Mouse (Mus musculus) heart, adult 2 months (tissue): ENCODE results near the gene Bnipl. TPM values are rescaled to one million over a fixed set of nuclear protein-coding genes. Genes with fewer than 3 reads are reported as not detected.

Experiments used
- DNase-seq, 2 experiments: peaks; one replicate each; pipeline ENCODE4 v3.0.0; 2021
- H3K27ac ChIP-seq: fragments of 200-600 bp; 2 replicates; pipeline ENCODE4 v1.8.1; 2022
- H3K27me3 ChIP-seq: fragments of 200-500 bp; 2 replicates; pipeline ENCODE4 v1.6.1; 2012; ENCODE audit warnings: mild to moderate bottlenecking, low read length, inconsistent platforms, mixed read lengths; ENCODE audit not compliant: control insufficient read depth, insufficient read depth
- H3K36me3 ChIP-seq: fragments of 200-500 bp; 2 replicates; pipeline ENCODE4 v1.6.1; 2012; ENCODE audit warnings: low read length, inconsistent platforms; ENCODE audit not compliant: control insufficient read depth, insufficient read depth
- H3K4me1 ChIP-seq: fragments of 200-500 bp; 2 replicates; pipeline ENCODE4 v1.6.1; 2011; ENCODE audit warnings: low read length; ENCODE audit not compliant: control insufficient read depth, insufficient read depth
- H3K4me3 ChIP-seq: fragments of 200-600 bp; 2 replicates; pipeline ENCODE4 v1.8.1; 2022
- H3K79me2 ChIP-seq: fragments of 200-500 bp; replicated peaks from 2 replicates; pipeline ENCODE4 v1.6.1; 2012; ENCODE audit warnings: mild to moderate bottlenecking, inconsistent platforms, low read length, moderate library complexity, mixed read lengths; ENCODE audit not compliant: control insufficient read depth, insufficient read depth
- H3K9ac ChIP-seq: fragments of 200-500 bp; 2 replicates; pipeline ENCODE4 v1.6.1; 2012; ENCODE audit warnings: low read depth, mild to moderate bottlenecking, control low read depth, inconsistent platforms, low read length, mixed read lengths
- CTCF ChIP-seq: fragments of 200-600 bp; IDR thresholded peaks from 2 replicates; pipeline ENCODE4 v1.8.1; 2022; ENCODE audit warnings: antibody characterized with exemption, mild to moderate bottlenecking, moderate library complexity
- EP300 ChIP-seq: fragments of 200-500 bp; IDR thresholded peaks from 2 replicates; pipeline ENCODE4 v1.6.1; 2011; ENCODE audit warnings: low read depth, low read length, control low read depth; ENCODE audit not compliant: insufficient read depth
- POLR2A ChIP-seq: fragments of 200-500 bp; IDR thresholded peaks from 2 replicates; pipeline ENCODE4 v1.6.1; 2011; ENCODE audit warnings: mild to moderate bottlenecking, low read depth, low read length, control low read depth; ENCODE audit not compliant: insufficient read depth
- WGBS: fragments of 180-500 bp; shearing (Covaris S2); methylation state at CpG from one replicate; pipeline ENCODE4 v1.1.7; 2018; 5-methylcytosine and 5-hydroxymethylcytosine counted together
- intact Hi-C: fragments of 180-260 bp; cut with DNase I; formaldehyde crosslinking; loops from one replicate; pipeline ENCODE4 v1.15.1; 2025
- polyA plus RNA-seq: library from polyadenylated mRNA; depleted of rRNA; stranded (reverse); fragments of >200 nt; gene quantifications from 2 replicates; pipeline ENCODE4 v1.2.3, GENCODE M21; 2012
- total RNA-seq, 2 experiments: library from RNA; stranded (reverse); gene quantifications; 2 replicates each; pipeline ENCODE4 v1.2.3; 2021

Bnipl gene
- total and polyA plus RNA-seq, 3 experiments: 0.25 TPM; not detected in 2

DNA sequence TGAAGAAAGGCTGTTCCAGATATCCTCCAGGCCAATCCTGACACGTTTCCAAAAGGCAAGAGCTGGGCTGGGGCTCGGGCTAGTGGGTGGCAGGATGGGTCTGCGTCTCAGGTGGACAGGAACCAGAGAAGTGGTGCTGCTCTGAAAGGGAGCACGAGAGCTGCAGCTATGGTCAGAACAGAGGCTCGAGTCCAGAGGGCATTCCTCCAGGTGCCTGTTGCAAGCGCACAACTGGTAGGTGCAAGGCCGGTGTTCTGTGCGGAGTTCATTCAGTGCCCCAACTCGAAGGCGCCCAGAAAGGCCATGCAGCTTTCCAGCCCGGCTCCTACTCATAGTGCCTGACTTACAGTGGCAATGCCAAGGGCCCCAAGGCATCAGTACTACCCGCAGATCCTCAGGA, 11.0 kb downstream of the Bnipl start:
- H3K9ac ChIP-seq: no peak overlapping the region
- no peak for TF ChIP-seq POLR2A
- TF ChIP-seq EP300: no peak
- TF ChIP-seq CTCF: no peak
- intact Hi-C loops: no loop called here
- DNase-seq: no peak
- no peaks in the 10 kb centered on the region for H3K36me3 ChIP-seq
- H3K27me3 ChIP-seq: no peaks in the 10 kb centered on the region
- H3K4me3 ChIP-seq: no peak overlapping the region
- no peak overlapping the region for H3K27ac ChIP-seq
- WGBS: 83% methylated on average over 12 of the region's 12 CpGs
- H3K4me1 ChIP-seq: peaks cover 5% of the 10 kb centered on the region
- no peaks in the 10 kb centered on the region for H3K79me2 ChIP-seq

DNA sequence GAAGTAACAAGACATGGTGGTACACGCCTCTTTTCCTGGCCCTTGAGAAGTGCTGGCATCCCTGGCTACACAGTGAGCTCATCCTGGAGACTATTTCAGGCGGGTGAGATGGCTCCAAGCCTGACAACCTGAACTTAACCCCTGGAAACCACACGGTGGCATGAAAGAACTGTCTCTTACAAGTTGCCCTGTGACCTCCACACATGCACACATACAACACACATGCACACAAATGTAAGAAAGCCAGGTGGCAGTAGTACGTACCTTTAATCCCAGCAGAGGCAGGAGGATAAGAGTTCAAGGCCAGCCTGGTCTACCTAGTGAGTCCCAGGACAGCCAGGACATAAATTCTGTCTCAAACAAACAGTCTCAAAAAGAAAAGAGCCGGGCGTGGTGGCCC, 12.0 kb downstream of the Bnipl start:
- no peaks in the 10 kb centered on the region for H3K27me3 ChIP-seq
- WGBS: 67% methylated on average over 6 of the region's 6 CpGs
- peaks cover 5% of the 10 kb centered on the region for H3K4me1 ChIP-seq
- intact Hi-C loops: no loop called here
- no peak overlapping the region for H3K9ac ChIP-seq
- no peak overlapping the region for H3K27ac ChIP-seq
- no peak for DNase-seq
- TF ChIP-seq EP300 (no peak), CTCF (0 out of 2 replicates have a peak, but pooled peaks have one; percentile 2), POLR2A (no peak)
- H3K79me2 ChIP-seq: no peaks in the 10 kb centered on the region
- no peak overlapping the region for H3K4me3 ChIP-seq
- no peaks in the 10 kb centered on the region for H3K36me3 ChIP-seq

DNA sequence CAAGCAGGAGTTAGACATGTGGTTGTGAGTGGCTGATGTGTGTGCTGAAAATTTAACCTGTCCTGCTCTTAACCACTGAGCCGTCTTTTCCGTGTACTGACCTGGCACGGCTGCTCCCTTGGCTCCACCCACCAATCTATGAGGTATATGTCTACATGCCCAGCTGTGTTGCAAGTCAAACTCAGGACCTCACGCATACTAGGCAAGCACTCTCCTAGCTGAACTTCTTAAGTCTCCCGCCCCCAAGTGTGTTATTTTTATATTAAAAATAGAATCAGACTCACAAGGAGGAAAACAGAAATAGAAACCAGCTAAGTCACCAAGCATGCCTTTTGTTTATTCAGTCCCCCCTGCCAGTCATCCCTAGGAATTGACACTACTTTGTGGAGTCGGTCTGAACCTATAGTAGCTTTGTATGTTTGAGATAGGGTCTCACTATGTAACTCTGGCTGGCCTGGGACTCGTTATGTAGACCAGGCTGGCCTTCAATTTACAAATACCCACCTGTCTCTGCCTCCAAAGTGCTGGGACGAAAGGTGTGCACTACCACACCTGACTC, 13.4 kb downstream of the Bnipl start:
- intact Hi-C loops: no loop called here
- no peaks in the 10 kb centered on the region for H3K79me2 ChIP-seq
- peak overlapping the region; percentile 36 for H3K27ac ChIP-seq
- 50% methylated on average over 8 of the region's 8 CpGs for WGBS
- DNase-seq: no peak
- H3K9ac ChIP-seq: no peak overlapping the region
- no peaks in the 10 kb centered on the region for H3K27me3 ChIP-seq
- no peak overlapping the region for H3K4me3 ChIP-seq
- no peaks in the 10 kb centered on the region for H3K36me3 ChIP-seq
- peaks cover 5% of the 10 kb centered on the region for H3K4me1 ChIP-seq
- TF ChIP-seq POLR2A (no peak), EP300 (no peak), CTCF (no peak)

DNA sequence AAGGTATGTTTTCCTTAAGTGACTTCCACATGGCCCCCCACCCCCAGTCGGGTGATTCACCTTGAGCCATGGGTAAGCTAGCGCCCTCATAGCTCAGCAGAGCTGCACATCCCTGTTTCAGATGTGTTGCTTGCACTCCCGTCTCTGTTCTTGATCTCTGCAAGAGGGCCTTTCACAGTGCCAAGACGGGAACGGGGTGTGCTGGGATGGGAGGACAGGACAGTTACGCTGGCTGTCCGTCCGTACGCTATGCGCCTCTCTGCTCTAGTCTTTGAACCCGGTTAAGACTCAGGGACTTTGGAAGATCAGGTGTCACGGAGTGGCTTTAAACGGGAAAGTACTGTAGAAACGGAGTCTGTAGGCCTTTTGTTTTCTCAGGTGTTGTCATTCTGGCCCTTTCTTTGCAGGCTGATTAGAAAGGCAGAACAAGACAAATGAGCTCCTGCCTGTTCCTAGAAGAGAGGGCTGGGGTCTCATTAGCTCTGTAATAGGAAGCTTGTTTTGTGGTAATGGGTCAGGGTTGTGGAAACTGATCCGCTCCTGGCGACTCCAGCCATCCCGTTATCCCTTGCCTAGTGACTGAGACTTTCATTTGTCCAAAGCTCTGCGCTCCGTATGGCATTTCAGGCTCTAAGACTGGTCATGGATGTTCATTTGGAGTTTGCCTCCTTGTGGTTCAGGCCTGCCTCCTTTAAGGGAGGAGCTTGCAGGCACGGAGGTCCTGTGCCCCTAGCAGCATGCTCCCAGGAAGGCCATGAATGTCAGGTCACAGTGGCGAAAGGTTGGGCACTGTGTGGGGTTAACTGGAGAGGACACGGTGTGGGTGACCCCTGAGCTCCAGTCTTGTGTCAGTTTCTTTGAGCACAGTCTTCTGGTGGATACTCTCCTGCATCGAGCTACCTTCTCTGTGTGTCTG, 15.3 kb downstream of the Bnipl start:
- H3K36me3 ChIP-seq: no peaks in the 10 kb centered on the region
- intact Hi-C loops: no loop called here

DNA sequence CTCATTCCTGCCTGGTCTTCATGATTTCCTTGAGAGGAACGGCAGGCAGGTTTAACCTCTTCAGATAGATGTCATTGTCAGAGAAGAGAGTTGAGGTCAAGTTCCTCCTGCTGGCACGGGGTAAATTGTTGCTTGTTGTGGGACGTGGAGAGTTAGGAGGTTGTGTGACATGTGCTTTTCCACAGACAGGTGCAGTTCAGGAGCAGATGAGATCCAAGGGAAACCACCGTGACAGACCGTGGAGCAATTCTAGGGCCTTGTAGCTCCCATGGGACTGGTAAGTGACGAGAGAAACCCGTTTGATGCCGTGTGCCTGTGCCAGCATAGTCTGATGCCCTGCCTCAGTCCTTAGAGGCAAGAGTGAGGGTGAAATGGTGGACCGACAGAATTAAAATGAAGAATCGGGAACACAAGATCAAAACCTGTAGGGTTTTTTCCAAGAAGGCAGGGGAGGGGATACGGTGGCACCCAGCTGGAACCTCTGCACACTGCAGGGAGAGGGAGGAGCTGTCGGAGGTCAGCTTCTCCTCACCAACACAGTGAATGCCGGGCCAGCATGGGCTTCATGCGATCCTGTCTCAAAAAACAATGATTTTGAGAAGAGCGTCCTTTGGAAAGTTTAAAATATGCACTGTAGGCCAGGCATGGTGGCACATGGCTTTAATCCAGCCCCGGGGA, 17.6 kb downstream of the Bnipl start:
- 78% methylated on average over 16 of the region's 16 CpGs for WGBS

More for the DNA sequence above, 15.3 kb downstream of the Bnipl start:
- Histone ChIP-seq H3K4me3 (no peak overlapping the region), H3K27ac (no peak overlapping the region), H3K27me3 (no peaks in the 10 kb centered on the region), H3K4me1 (peaks cover 14% of the 10 kb centered on the region), H3K79me2 (no peaks in the 10 kb centered on the region; the same call in 1 of the 2 replicates), H3K9ac (no peak overlapping the region)
- WGBS: 89% methylated on average over 23 of the region's 23 CpGs
- DNase-seq: no peak
- TF ChIP-seq EP300 (no peak), CTCF (no peak), POLR2A (no peak)

More for the DNA sequence above, 17.6 kb downstream of the Bnipl start:
- Histone ChIP-seq H3K27ac (no peak overlapping the region), H3K27me3 (no peaks in the 10 kb centered on the region), H3K79me2 (peaks cover 3% of the 10 kb centered on the region), H3K4me3 (no peak overlapping the region), H3K36me3 (no peaks in the 10 kb centered on the region), H3K4me1 (peaks cover 16% of the 10 kb centered on the region), H3K9ac (no peak overlapping the region)
- TF ChIP-seq CTCF: no peak
- no peak for TF ChIP-seq POLR2A
- TF ChIP-seq EP300: no peak
- no peak for DNase-seq
- intact Hi-C loops: loop anchor here (5.0 kb wide), 1 partner anchor 49 kb away; the partner anchor contains the start of genes Mindy1 and Prune1
